Mouse (Mus musculus) naive thymus-derived CD4-positive, alpha-beta T cell, adult 2 months (primary cell): ENCODE measurements around the gene Ctbs.

Source experiments
- DNase-seq: peaks from one replicate; pipeline ENCODE4 v3.0.0-alpha.2; 2011; ENCODE audit warnings: low read depth

Gene Ctbs

DNA sequence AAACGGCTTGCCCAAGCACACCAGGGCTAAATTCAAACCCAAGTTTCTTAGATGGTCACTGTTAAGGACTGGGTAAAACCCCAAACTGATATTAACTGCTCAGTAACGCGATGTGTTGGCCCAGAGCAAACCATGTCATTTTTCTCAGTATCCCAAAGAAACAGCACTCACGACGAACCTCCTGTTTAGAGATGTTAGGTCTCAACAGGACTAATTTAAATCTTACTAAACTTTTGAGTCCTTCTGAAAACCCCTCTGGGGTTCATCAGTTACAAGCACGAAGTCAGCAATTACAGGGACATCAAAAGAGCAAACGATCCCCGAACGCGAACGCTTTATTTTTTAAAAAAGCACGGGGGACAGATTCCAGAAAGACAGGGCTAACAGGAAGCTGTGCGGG, 49.4 kb downstream of the Ctbs start:
- no peak for DNase-seq

DNA sequence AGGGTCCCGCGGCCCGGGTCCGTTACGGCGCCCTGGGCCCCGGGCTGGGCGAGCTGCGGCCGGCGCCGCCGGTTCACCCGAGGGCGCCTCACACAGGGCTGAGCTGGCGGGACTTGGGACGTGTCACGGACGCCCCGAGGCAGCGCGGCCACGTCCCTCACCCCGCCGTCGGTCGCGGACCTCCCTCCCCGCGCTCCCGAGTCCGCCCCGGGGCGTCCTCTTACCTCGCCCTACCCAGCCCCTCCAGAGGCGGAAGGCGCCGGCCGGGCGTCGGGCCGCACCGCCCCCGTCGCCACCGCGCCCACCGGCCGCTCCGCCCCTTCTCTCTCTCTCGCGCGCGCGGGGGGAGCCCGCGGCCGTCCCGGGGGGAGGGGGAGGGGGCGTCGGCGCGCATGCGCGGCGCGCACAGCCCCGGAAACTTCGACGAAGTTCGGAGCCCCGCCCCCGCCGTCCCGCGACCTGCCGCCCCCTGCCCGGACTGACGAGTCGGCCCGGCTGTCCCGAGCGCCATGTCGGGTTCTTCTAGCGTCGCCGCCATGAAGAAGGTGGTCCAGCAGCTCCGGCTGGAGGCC, 49.9 kb downstream of the Ctbs start, which contains the start of the genes Spata1 and Gng5:
TSS of gene Spata1 (minus strand) at position 323 of the 572 bp plus-strand sequence.
TSS of gene Gng5 (plus strand) at position 377 of the 572 bp plus-strand sequence.
- DNase-seq = peak; percentile 96

DNA sequence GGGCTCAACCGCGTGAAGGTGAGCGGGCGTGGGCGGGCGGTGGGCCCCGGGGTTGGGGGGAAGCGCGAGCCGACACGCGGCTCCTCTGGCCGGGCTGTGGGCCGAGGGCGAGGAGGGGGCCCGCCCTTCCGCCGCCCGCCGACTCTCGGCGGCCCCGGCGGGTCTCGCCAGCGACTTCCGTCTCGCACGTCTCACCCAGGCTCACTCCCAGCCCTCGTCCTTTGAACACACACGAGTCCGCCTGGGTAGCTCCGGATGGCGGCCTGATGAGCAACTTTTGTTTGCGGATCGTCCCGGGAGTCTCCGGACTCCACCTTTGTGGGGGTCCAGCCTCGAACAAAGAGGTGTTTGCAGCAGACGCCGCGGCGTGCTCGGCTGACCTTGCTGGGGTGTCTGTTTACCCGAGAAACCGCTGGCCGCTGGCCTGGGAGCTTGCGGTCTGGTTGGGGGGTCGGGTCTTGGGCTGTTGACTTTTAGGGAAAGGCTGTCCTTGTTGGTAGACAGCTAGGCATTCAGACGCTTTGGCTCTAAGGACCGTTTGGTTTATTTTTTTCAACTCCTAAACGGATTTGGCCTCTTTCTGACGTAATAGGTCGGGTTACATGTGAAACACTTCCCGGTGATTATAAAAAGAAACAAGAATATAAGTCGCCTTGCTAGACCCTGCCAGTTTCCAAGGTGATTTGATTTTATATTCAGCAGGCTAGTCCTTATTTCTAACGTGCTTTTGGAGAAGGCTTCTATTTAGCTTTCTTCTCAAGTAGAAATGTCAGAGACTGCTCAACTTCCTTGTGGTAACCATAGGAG, 50.6 kb downstream of the Ctbs start:
- DNase-seq = peak; percentile 82

DNA sequence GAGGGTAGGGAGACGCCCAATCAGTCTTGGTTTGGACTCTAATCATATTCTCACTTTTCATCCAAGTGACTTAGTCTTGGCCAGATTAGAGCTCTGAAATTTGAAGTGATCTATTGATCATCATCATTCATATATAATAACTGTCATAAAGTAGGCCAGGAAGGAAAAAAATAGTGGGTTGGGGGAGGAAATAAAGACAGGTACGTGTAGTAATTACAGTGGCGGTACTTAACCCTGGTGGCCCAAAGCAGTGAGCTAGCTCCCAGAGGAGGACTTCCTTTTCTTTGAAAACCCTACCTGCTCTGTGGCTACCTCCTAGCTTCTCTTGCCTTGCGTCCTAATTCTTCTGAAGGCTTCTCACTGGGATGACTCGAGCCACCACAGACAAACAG, 51.2 kb downstream of the Ctbs start:
- DNase-seq = no peak

DNA sequence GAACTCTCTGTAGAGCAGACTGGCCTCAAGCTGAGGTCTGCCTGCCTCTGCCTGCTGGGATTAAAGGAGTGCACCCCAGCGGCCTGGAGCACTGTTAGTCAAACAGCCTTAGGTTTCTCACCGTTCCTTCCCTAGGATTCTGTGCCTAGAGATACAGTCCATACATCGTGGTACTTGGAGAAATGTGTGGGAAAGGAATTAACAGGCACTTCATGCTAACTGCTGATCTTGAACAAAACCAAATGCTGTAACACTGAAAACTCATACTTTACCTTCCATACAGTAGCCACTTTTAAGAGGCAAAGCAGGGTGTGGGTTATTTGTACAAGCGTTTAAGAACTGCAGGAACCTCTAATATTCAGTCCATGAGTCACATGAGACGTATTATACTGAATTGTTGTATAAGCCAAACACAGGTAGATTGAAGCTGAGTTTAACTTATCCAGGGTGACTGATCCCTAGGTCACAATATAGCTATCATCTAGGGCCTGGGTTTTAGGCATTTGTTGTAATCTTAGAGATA, 52.1 kb downstream of the Ctbs start:
- DNase-seq = no peak

DNA sequence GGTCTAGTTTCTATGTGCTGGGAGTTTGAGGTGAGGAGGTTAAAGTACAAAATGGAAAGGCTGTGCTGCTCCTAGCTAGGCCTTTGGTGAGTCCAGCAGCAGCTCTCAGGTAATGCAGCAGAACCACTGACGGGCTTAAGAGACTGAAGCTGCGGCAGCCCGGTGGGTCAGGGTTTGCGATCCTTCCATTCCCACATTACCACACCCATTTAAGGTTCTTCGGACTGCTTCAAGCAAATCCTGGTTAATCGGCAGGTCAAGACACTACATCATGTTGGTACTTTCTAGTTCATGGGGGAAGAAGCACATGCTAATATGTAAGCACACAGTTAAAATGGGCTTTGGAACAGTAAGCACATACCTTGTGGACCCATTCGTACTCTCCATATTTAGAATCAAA, 57.1 kb downstream of the Ctbs start:
- DNase-seq = no peak
